Mouse (Mus musculus): ENCODE measurements around the gene Gja5. TPM values are rescaled to one million over a fixed set of nuclear protein-coding genes. Genes with fewer than 3 reads are reported as not detected.

Gene Gja5
- total and polyA plus RNA-seq, 3 experiments = 14.2 to 24.0 (median 16.3) TPM

- Histone ChIP-seq H3K27me3 (ENCODE audit: control insufficient read depth, insufficient read depth, low read length) (no peaks in the 10 kb centered on the region), H3K36me3 (ENCODE audit: control insufficient read depth, insufficient read depth, low read length) (no peaks in the 10 kb centered on the region), H3K4me1 (ENCODE audit: control insufficient read depth, insufficient read depth, low read length) (no peaks in the 10 kb centered on the region), H3K4me3 (no peak overlapping the region), H3K9ac (ENCODE audit: low read depth, low read length) (no peak overlapping the region), H3K79me2 (replicated peaks; ENCODE audit: control insufficient read depth, insufficient read depth, low read length) (no peaks in the 10 kb centered on the region), H3K27ac (no peak overlapping the region)
- no peak for TF ChIP-seq EP300 (IDR thresholded peaks at IDR 0.05; ENCODE audit: insufficient read depth, low read depth, low read length)
- TF ChIP-seq POLR2A (IDR thresholded peaks at IDR 0.05; ENCODE audit: insufficient read depth, low read depth, low read length) = no peak
- no peak for TF ChIP-seq CTCF (IDR thresholded peaks at IDR 0.05)
- 91% methylated on average over 2 of the region's 2 CpGs for WGBS
- intact Hi-C loops (cut with DNase I) = no loop called here
- DNase-seq = no peak
Measured at GRCm38 (mm10) chr3:96870270-96870669, 34.2 kb upstream of the Gja5 start.

- peak in 1 of 2 experiments; percentile 8 for DNase-seq
- no peaks in the 10 kb centered on the region for H3K79me2 ChIP-seq (replicated peaks; ENCODE audit: control insufficient read depth, insufficient read depth, low read length)
- H3K36me3 ChIP-seq (ENCODE audit: control insufficient read depth, insufficient read depth, low read length) = no peaks in the 10 kb centered on the region
- intact Hi-C loops (cut with DNase I) = no loop called here
- H3K9ac ChIP-seq (ENCODE audit: low read depth, low read length) = no peak overlapping the region
- H3K27me3 ChIP-seq (ENCODE audit: control insufficient read depth, insufficient read depth, low read length) = no peaks in the 10 kb centered on the region
- H3K4me1 ChIP-seq (ENCODE audit: control insufficient read depth, insufficient read depth, low read length) = no peaks in the 10 kb centered on the region
- TF ChIP-seq POLR2A (IDR thresholded peaks at IDR 0.05; ENCODE audit: insufficient read depth, low read depth, low read length) (no peak), CTCF (IDR thresholded peaks at IDR 0.05) (no peak), EP300 (IDR thresholded peaks at IDR 0.05; ENCODE audit: insufficient read depth, low read depth, low read length) (no peak)
- H3K4me3 ChIP-seq = no peak overlapping the region
- 69% methylated on average over 8 of the region's 8 CpGs for WGBS
- no peak overlapping the region for H3K27ac ChIP-seq
Measured at GRCm38 (mm10) chr3:96871070-96871469, 33.4 kb upstream of the Gja5 start.

GRCm38 (mm10) chr3:96872501-96872900 is 32.0 kb upstream of the Gja5 start:
- no peak overlapping the region for H3K27ac ChIP-seq
- no peaks in the 10 kb centered on the region for H3K27me3 ChIP-seq (ENCODE audit: control insufficient read depth, insufficient read depth, low read length)
- DNase-seq = peak in 1 of 2 experiments; percentile 4
- WGBS = 94% methylated on average over 8 of the region's 8 CpGs
- no peaks in the 10 kb centered on the region for H3K4me1 ChIP-seq (ENCODE audit: control insufficient read depth, insufficient read depth, low read length)
- no peaks in the 10 kb centered on the region for H3K79me2 ChIP-seq (replicated peaks; ENCODE audit: control insufficient read depth, insufficient read depth, low read length)
- intact Hi-C loops (cut with DNase I) = no loop called here
- TF ChIP-seq EP300 (IDR thresholded peaks at IDR 0.05; ENCODE audit: insufficient read depth, low read depth, low read length) (no peak), POLR2A (IDR thresholded peaks at IDR 0.05; ENCODE audit: insufficient read depth, low read depth, low read length) (no peak), CTCF (IDR thresholded peaks at IDR 0.05) (no peak)
- H3K36me3 ChIP-seq (ENCODE audit: control insufficient read depth, insufficient read depth, low read length) = no peaks in the 10 kb centered on the region
- no peak overlapping the region for H3K9ac ChIP-seq (ENCODE audit: low read depth, low read length)
- H3K4me3 ChIP-seq = no peak overlapping the region

DNA sequence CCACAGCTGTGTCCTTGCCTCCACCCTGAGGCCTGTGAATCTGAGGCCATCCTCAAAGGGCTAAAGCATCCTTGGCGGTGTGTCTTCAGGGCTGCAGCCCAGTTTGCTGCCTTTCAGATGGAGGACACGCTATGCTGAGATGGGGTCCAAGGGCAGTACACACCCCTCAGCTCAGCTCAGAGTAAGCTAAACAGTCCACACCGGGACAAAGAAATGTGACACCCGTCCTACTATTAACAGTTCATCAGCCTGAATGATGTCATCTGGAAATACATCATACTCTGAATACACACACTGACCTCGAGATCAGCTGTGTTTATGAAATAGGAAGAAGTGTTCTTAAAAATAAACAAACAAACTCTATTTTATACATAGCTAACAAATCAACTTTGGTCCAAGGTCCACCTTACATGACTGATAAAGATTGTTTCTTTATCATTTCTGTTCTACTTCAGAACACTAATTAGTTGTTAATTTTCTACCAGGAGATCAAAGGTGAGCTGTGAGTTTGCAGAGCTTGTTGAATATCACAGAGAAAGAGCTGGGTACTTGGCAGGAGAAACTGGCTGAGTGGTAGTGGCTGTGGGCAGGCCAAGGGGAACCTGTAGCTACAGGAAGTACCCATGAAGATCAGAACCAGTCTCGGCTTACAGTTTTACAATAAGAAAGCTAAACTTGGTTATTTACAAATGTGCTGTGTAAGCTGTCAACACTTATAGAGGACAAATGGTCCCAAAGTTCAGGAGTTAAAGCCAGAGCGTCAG is 29.5 kb upstream of the Gja5 start:
- WGBS = 76% methylated on average over 7 of the region's 7 CpGs
- no peak overlapping the region for H3K4me3 ChIP-seq
- no peaks in the 10 kb centered on the region for H3K27me3 ChIP-seq (ENCODE audit: control insufficient read depth, insufficient read depth, low read length)
- H3K4me1 ChIP-seq (ENCODE audit: control insufficient read depth, insufficient read depth, low read length) = no peaks in the 10 kb centered on the region
- TF ChIP-seq POLR2A (IDR thresholded peaks at IDR 0.05; ENCODE audit: insufficient read depth, low read depth, low read length) = no peak
- TF ChIP-seq EP300 (IDR thresholded peaks at IDR 0.05; ENCODE audit: insufficient read depth, low read depth, low read length) = no peak
- TF ChIP-seq CTCF (IDR thresholded peaks at IDR 0.05) = no peak
- intact Hi-C loops (cut with DNase I) = no loop called here
- H3K36me3 ChIP-seq (ENCODE audit: control insufficient read depth, insufficient read depth, low read length) = no peaks in the 10 kb centered on the region
- H3K79me2 ChIP-seq (replicated peaks; ENCODE audit: control insufficient read depth, insufficient read depth, low read length) = no peaks in the 10 kb centered on the region
- DNase-seq = no peak
- H3K27ac ChIP-seq = no peak overlapping the region
- H3K9ac ChIP-seq (ENCODE audit: low read depth, low read length) = no peak overlapping the region

- Histone ChIP-seq H3K79me2 (replicated peaks; ENCODE audit: control insufficient read depth, insufficient read depth, low read length) (no peaks in the 10 kb centered on the region), H3K27me3 (ENCODE audit: control insufficient read depth, insufficient read depth, low read length) (no peaks in the 10 kb centered on the region), H3K36me3 (ENCODE audit: control insufficient read depth, insufficient read depth, low read length) (no peaks in the 10 kb centered on the region), H3K9ac (ENCODE audit: low read depth, low read length) (no peak overlapping the region), H3K4me1 (ENCODE audit: control insufficient read depth, insufficient read depth, low read length) (no peaks in the 10 kb centered on the region; the same call in 1 of the 2 replicates), H3K4me3 (no peak overlapping the region), H3K27ac (no peak overlapping the region)
- DNase-seq = no peak
- TF ChIP-seq CTCF (IDR thresholded peaks at IDR 0.05) (no peak), EP300 (IDR thresholded peaks at IDR 0.05; ENCODE audit: insufficient read depth, low read depth, low read length) (no peak), POLR2A (IDR thresholded peaks at IDR 0.05; ENCODE audit: insufficient read depth, low read depth, low read length) (no peak)
- 88% methylated on average over 9 of the region's 9 CpGs for WGBS
- intact Hi-C loops (cut with DNase I) = no loop called here
Measured at GRCm38 (mm10) chr3:96879536-96879935, 25.0 kb upstream of the Gja5 start.

GRCm38 (mm10) chr3:96880385-96880784 is 24.1 kb upstream of the Gja5 start:
- intact Hi-C loops (cut with DNase I) = no loop called here

More at GRCm38 (mm10) chr3:96880385-96880784, 24.1 kb upstream of the Gja5 start:
- 80% methylated on average over 4 of the region's 4 CpGs for WGBS
- Histone ChIP-seq H3K36me3 (ENCODE audit: control insufficient read depth, insufficient read depth, low read length) (no peaks in the 10 kb centered on the region), H3K27me3 (ENCODE audit: control insufficient read depth, insufficient read depth, low read length) (no peaks in the 10 kb centered on the region), H3K9ac (ENCODE audit: low read depth, low read length) (no peak overlapping the region), H3K79me2 (replicated peaks; ENCODE audit: control insufficient read depth, insufficient read depth, low read length) (no peaks in the 10 kb centered on the region), H3K4me1 (ENCODE audit: control insufficient read depth, insufficient read depth, low read length) (no peaks in the 10 kb centered on the region; the same call in 1 of the 2 replicates), H3K27ac (no peak overlapping the region), H3K4me3 (no peak overlapping the region)
- no peak for DNase-seq
- no peak for TF ChIP-seq EP300 (IDR thresholded peaks at IDR 0.05; ENCODE audit: insufficient read depth, low read depth, low read length)
- no peak for TF ChIP-seq CTCF (IDR thresholded peaks at IDR 0.05)
- no peak for TF ChIP-seq POLR2A (IDR thresholded peaks at IDR 0.05; ENCODE audit: insufficient read depth, low read depth, low read length)

Data from heart, adult 2 months (tissue).